10 mouse cellular contexts compared by ENCODE assay signal in the genomic region with DNA sequence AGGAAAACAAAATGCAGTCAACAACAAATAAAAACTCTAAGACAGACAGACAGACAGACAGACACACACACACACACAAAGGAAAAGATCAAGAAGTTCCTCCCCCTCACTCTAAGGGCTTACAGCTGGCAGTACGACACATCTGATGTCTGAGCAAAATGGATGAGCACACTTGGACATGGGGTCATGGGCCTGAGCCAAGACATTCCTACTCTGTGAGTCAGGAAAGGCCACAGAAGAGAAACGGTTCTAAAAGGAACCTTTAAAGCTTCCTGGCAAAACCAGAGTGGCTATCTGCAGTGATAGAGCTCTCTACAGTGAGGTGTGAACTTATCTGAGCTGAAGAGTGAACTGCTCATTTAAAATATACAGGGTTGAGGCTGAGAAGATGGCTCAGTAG. TPM values are rescaled to one million over a fixed set of nuclear protein-coding genes. Genes with fewer than 3 reads are reported as not detected.
DNase-seq lines count a peak whose midpoint lies in the region; ATAC-seq lines count a peak whose summit lies in the region.
"Had no signal": no experiment of that assay in that cellular context is flagged by ENCODE, and none has a peak within 500 bp of the region (broad histone marks: within the 10 kb centered on the region; RNA-seq: fewer than 3 reads in every experiment).

No protein-coding gene starts in this region.

- H3K4me3 ChIP-seq in embryonic facial prominence, embryonic 14.5 days (ENCODE audit: low read depth, low read length): no peak overlapping the region
- no peak overlapping the region for H3K4me3 ChIP-seq in embryonic facial prominence, embryonic 10.5 days
- no peak overlapping the region for H3K4me3 ChIP-seq in kidney, embryonic 16.5 days (ENCODE audit: low read length)
- H3K4me3 ChIP-seq in stomach, embryonic 15.5 days (replicated peaks): no peak overlapping the region
- H3K4me3 ChIP-seq: erythroblast, embryonic 14.5 days had no signal

- ATAC-seq in embryonic facial prominence, embryonic 14.5 days (ENCODE audit: low read depth): no peak
- ATAC-seq in kidney, embryonic 16.5 days (ENCODE audit: low FRiP score, low TSS enrichment): peak; percentile 81; the same call in 1 of the 2 replicates
- ATAC-seq in stomach, embryonic 15.5 days (ENCODE audit: insufficient read depth, low FRiP score, low read depth): peak; percentile 22; the same call in 1 of the 2 replicates
- ATAC-seq in granulocyte monocyte progenitor cell, adult 5-6 weeks (replicated peaks; ENCODE audit: poor library complexity, severe bottlenecking): no peak

- 50% methylated on average over 2 of the region's 2 CpGs for WGBS in embryonic facial prominence, embryonic 14.5 days
- 78% methylated on average over 2 of the region's 2 CpGs for WGBS in embryonic facial prominence, embryonic 10.5 days
- WGBS in kidney, embryonic 16.5 days: 18% methylated on average over 2 of the region's 2 CpGs
- 33% methylated on average over 2 of the region's 2 CpGs for WGBS in stomach, embryonic 15.5 days

- H3K9ac ChIP-seq in embryonic facial prominence, embryonic 14.5 days (ENCODE audit: low read depth, low read length): no peak overlapping the region
- no peak overlapping the region for H3K9ac ChIP-seq in kidney, embryonic 16.5 days (replicated peaks; ENCODE audit: low read length)
- no peak overlapping the region for H3K9ac ChIP-seq in stomach, embryonic 15.5 days

- H3K27ac ChIP-seq in embryonic facial prominence, embryonic 14.5 days (replicated peaks; ENCODE audit: low read depth, low read length): no peak overlapping the region
- no peak overlapping the region for H3K27ac ChIP-seq in embryonic facial prominence, embryonic 10.5 days (replicated peaks)
- H3K27ac ChIP-seq in kidney, embryonic 16.5 days (ENCODE audit: low read length): no peak overlapping the region
- no peak overlapping the region for H3K27ac ChIP-seq in stomach, embryonic 15.5 days

- no peaks in the 10 kb centered on the region for H3K9me3 ChIP-seq in embryonic facial prominence, embryonic 14.5 days (ENCODE audit: control insufficient read depth, low read length)
- no peaks in the 10 kb centered on the region for H3K9me3 ChIP-seq in embryonic facial prominence, embryonic 10.5 days
- no peaks in the 10 kb centered on the region for H3K9me3 ChIP-seq in kidney, embryonic 16.5 days (ENCODE audit: low read length)
- no peaks in the 10 kb centered on the region for H3K9me3 ChIP-seq in stomach, embryonic 15.5 days

- no peaks in the 10 kb centered on the region for H3K4me1 ChIP-seq in embryonic facial prominence, embryonic 14.5 days (ENCODE audit: control insufficient read depth, insufficient read depth, low read length)
- H3K4me1 ChIP-seq in embryonic facial prominence, embryonic 10.5 days: no peaks in the 10 kb centered on the region
- no peaks in the 10 kb centered on the region for H3K4me1 ChIP-seq in kidney, embryonic 16.5 days (ENCODE audit: insufficient read depth, low read length)
- no peaks in the 10 kb centered on the region for H3K4me1 ChIP-seq in stomach, embryonic 15.5 days

- peak; percentile 40 for DNase-seq in embryonic facial prominence, embryonic 14.5 days (ENCODE audit: low spot score)
- DNase-seq in embryonic facial prominence, embryonic 10.5 days (ENCODE audit: low spot score): no peak
- DNase-seq in heart, adult 8-10 months (ENCODE audit: low spot score): peak; percentile 26
- DNase-seq in cerebellum, postnatal 36 days: no peak
- no peak for DNase-seq in yolk sac, embryonic 10.5 days (ENCODE audit: low spot score)
- DNase-seq: left cerebral cortex, postnatal 4 days had no signal

- no peak overlapping the region for H3K4me2 ChIP-seq in embryonic facial prominence, embryonic 14.5 days (ENCODE audit: low read depth, low read length)
- no peak overlapping the region for H3K4me2 ChIP-seq in kidney, embryonic 16.5 days (replicated peaks; ENCODE audit: low read depth, low read length)
- H3K4me2 ChIP-seq in stomach, embryonic 15.5 days: no peak overlapping the region

- no peaks in the 10 kb centered on the region for H3K36me3 ChIP-seq in embryonic facial prominence, embryonic 14.5 days (ENCODE audit: control insufficient read depth, insufficient read depth, low read length)
- H3K36me3 ChIP-seq in embryonic facial prominence, embryonic 10.5 days (replicated peaks): no peaks in the 10 kb centered on the region
- no peaks in the 10 kb centered on the region for H3K36me3 ChIP-seq in kidney, embryonic 16.5 days (ENCODE audit: insufficient read depth, low read length)
- no peaks in the 10 kb centered on the region for H3K36me3 ChIP-seq in stomach, embryonic 15.5 days

- no peaks in the 10 kb centered on the region for H3K27me3 ChIP-seq in embryonic facial prominence, embryonic 14.5 days (replicated peaks; ENCODE audit: control insufficient read depth, insufficient read depth, low read length)
- H3K27me3 ChIP-seq in embryonic facial prominence, embryonic 10.5 days (replicated peaks; ENCODE audit: low read depth, poor library complexity, severe bottlenecking): no peaks in the 10 kb centered on the region
- H3K27me3 ChIP-seq in kidney, embryonic 16.5 days (ENCODE audit: insufficient read depth, low read length): no peaks in the 10 kb centered on the region
- H3K27me3 ChIP-seq in stomach, embryonic 15.5 days (replicated peaks): no peaks in the 10 kb centered on the region

RNA-seq across cellular contexts. Expression of a gene that starts 46.0 kb away (rescaled TPM):
- 0.18 TPM in 1 of 2 replicates, not detected in the other for polyA plus RNA-seq in embryonic facial prominence, embryonic 14.5 days (2014; fragmentation: Nextera tagmentation; extraction: Ambion mirVana)
- 0.24 TPM in 1 of 2 replicates, not detected in the other for polyA plus RNA-seq in embryonic facial prominence, embryonic 10.5 days (2016; fragmentation: Nextera tagmentation; extraction: Ambion mirVana)
- not detected for total RNA-seq in heart, adult 8-10 months (2022)
- polyA plus RNA-seq in kidney, embryonic 16.5 days (2015; fragmentation: Nextera tagmentation; extraction: Ambion mirVana): not detected in 2 replicates
- polyA plus RNA-seq in stomach, embryonic 15.5 days (2015; fragmentation: Nextera tagmentation; extraction: Ambion mirVana): not detected in 2 replicates
- not detected in 2 replicates for total RNA-seq in granulocyte monocyte progenitor cell, adult 5-6 weeks (2014; fragmentation: Nextera tagmentation)
- total RNA-seq in granulocyte monocyte progenitor cell, adult 5-6 weeks (2017): not detected in 2 replicates
- total RNA-seq: left cerebral cortex, postnatal 4 days had no signal
- polyA plus RNA-seq: erythroblast, embryonic 14.5 days had no signal

Comparison
In these comparisons a context has a peak if more than half of its experiments do, and no peak if none do; other contexts are left out.
1. DNase-seq: peak in embryonic facial prominence, embryonic 14.5 days (single experiment) and heart, adult 8-10 months (single experiment); none in embryonic facial prominence, embryonic 10.5 days (single experiment), cerebellum, postnatal 36 days (0 of 2) and yolk sac, embryonic 10.5 days (single experiment).
2. ATAC-seq: peak in kidney, embryonic 16.5 days (single experiment) and stomach, embryonic 15.5 days (single experiment); none in embryonic facial prominence, embryonic 14.5 days (single experiment) and granulocyte monocyte progenitor cell, adult 5-6 weeks (single experiment).